Mouse (Mus musculus) gastrocnemius, adult 18-20 months (tissue): ENCODE results near the gene Traf3ip3. TPM values are rescaled to one million over a fixed set of nuclear protein-coding genes. Genes with fewer than 3 reads are reported as not detected.
A peak's percentile ranks its signal among the peaks of the same experiment; 100 is the strongest.

Experiments used
- DNase-seq: peaks from one replicate; pipeline ENCODE4 v3.0.0; 2021; ENCODE audit warnings: low spot score
- total RNA-seq, 2 experiments: library from RNA; stranded (reverse); gene quantifications; 2 replicates each; pipeline ENCODE4 v1.2.3; 2021

The Traf3ip3 gene
- total RNA-seq, 2 experiments from 2014 or later, result 0.55 to 1.9 TPM

GRCm38 (mm10) chr1:193207503-193207902 is 6.0 kb upstream of the Traf3ip3 start, which contains the start of gene Lamb3:
Lamb3 (plus strand) TSS chr1:193207699.
- no peak for DNase-seq

- no peak for DNase-seq
Observed at GRCm38 (mm10) chr1:193205431-193205830, 3.9 kb upstream of the Traf3ip3 start.

- no peak for DNase-seq
Observed at GRCm38 (mm10) chr1:193203821-193204220, 2.3 kb upstream of the Traf3ip3 start.

- no peak for DNase-seq
Observed at GRCm38 (mm10) chr1:193200640-193201382, 692 bp downstream of the Traf3ip3 start.

GRCm38 (mm10) chr1:193198312-193198711 is 3.2 kb downstream of the Traf3ip3 start:
- DNase-seq, result no peak

- DNase-seq, result peak; percentile 64
Observed at GRCm38 (mm10) chr1:193197494-193198205, 3.9 kb downstream of the Traf3ip3 start.

GRCm38 (mm10) chr1:193195169-193195810 is 6.2 kb downstream of the Traf3ip3 start:
- DNase-seq, result no peak

- no peak for DNase-seq
Observed at GRCm38 (mm10) chr1:193194416-193195140, 6.9 kb downstream of the Traf3ip3 start.

GRCm38 (mm10) chr1:193191675-193192283 is 9.7 kb downstream of the Traf3ip3 start:
- no peak for DNase-seq

- DNase-seq, result no peak
Observed at GRCm38 (mm10) chr1:193189771-193190170, 11.7 kb downstream of the Traf3ip3 start.

- peak; percentile 75 for DNase-seq
Observed at GRCm38 (mm10) chr1:193189151-193189621, 12.3 kb downstream of the Traf3ip3 start.

- DNase-seq, result no peak
Observed at GRCm38 (mm10) chr1:193188257-193188656, 13.2 kb downstream of the Traf3ip3 start.

GRCm38 (mm10) chr1:193181104-193181503 is 20.4 kb downstream of the Traf3ip3 start:
- DNase-seq, result no peak

- no peak for DNase-seq
Observed at GRCm38 (mm10) chr1:193174143-193174733, 27.3 kb downstream of the Traf3ip3 start.

GRCm38 (mm10) chr1:193173810-193174129 is 27.7 kb downstream of the Traf3ip3 start:
- no peak for DNase-seq

GRCm38 (mm10) chr1:193172991-193173809 is 28.3 kb downstream of the Traf3ip3 start:
- DNase-seq, result peak; percentile 98

GRCm38 (mm10) chr1:193169856-193170255 is 31.6 kb downstream of the Traf3ip3 start:
- DNase-seq, result no peak

- no peak for DNase-seq
Observed at GRCm38 (mm10) chr1:193169228-193169627, 32.3 kb downstream of the Traf3ip3 start.

GRCm38 (mm10) chr1:193167746-193168145 is 33.8 kb downstream of the Traf3ip3 start, which contains the start of gene A130010J15Rik:
A130010J15Rik (plus strand) TSS chr1:193168046.
- no peak for DNase-seq
